ENCODE assay signal across 16 mouse cellular contexts in the genomic region with DNA sequence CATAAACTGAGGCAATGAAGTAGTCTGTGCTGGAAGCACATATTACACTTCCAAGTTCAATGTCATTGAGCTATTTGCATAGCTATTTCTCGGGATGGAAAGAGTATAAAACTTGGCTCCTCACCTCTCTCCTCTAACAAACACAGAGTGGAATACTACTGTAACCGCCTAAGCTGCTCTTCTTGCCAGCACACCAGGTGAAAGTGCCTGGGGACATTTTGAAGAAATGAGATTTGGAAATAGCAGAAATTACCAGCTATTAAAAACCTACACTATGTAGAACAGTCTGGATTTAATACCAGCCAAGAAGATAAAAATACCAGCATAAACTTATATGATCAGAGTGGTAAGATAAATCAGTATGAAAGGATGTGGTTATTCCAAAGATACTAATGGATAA.
"Had no signal": no experiment of that assay in that cellular context is flagged by ENCODE, and none has a peak within 500 bp of the region (broad histone marks: within the 10 kb centered on the region; RNA-seq: fewer than 3 reads in every experiment).

No protein-coding gene starts in this region.

- DNase-seq: heart, postnatal 10 days; heart, postnatal 14 days; heart, postnatal 36 days; heart, postnatal 4 days; kidney, adult 11 months; kidney, adult 18-20 months; kidney, adult 2 months; kidney, adult 8-10 months; kidney, adult 9 months; kidney, postnatal 10 days; kidney, postnatal 14 days; kidney, postnatal 25 days; kidney, postnatal 36 days; kidney, postnatal 4 days; layer of hippocampus, adult 9-11 months; layer of hippocampus, postnatal 36 days had no signal
